Mouse (Mus musculus): Measurements from ENCODE around the gene Gpx7. TPM values are rescaled to one million over a fixed set of nuclear protein-coding genes. Genes with fewer than 3 reads are reported as not detected.
A peak's percentile ranks its signal among the peaks of the same experiment; 100 is the strongest.

The Gpx7 gene
- polyA plus RNA-seq, 1 experiment from 2014 or later = 51.7 TPM

GRCm38 (mm10) chr4:108431561-108431936, 24.8 kb upstream of the Gpx7 start:
- ATAC-seq (ENCODE audit: insufficient read depth, low FRiP score, low TSS enrichment) = no peak
- Histone ChIP-seq H3K27ac (ENCODE audit: low read depth, low read length) (peak overlapping the region; percentile 75; the same call in 1 of the 2 replicates), H3K4me2 (ENCODE audit: low read depth) (peak overlapping the region; percentile 12; the same call in 1 of the 2 replicates), H3K27me3 (ENCODE audit: control insufficient read depth, insufficient read depth, low read length) (no peaks in the 10 kb centered on the region), H3K9me3 (ENCODE audit: control insufficient read depth, low read length) (no peaks in the 10 kb centered on the region), H3K9ac (ENCODE audit: low read length) (no peak overlapping the region; the same call in 1 of the 2 replicates), H3K36me3 (ENCODE audit: control insufficient read depth, insufficient read depth, low read length) (no peaks in the 10 kb centered on the region), H3K4me1 (ENCODE audit: control insufficient read depth, insufficient read depth, low read length) (peaks cover 31% of the 10 kb centered on the region), H3K4me3 (ENCODE audit: low read depth, low read length) (no peak overlapping the region)
- DNase-seq (ENCODE audit: low spot score) = no peak
- 39% methylated on average over 2 of the region's 2 CpGs for WGBS

- H3K9me3 ChIP-seq (ENCODE audit: control insufficient read depth, low read length) = no peaks in the 10 kb centered on the region
- peak overlapping the region; percentile 12; the same call in 1 of the 2 replicates for H3K4me2 ChIP-seq (ENCODE audit: low read depth)
- H3K9ac ChIP-seq (ENCODE audit: low read length) = peak overlapping the region; percentile 10; the same call in 1 of the 2 replicates
- no peak overlapping the region for H3K4me3 ChIP-seq (ENCODE audit: low read depth, low read length)
- peaks cover 31% of the 10 kb centered on the region for H3K4me1 ChIP-seq (ENCODE audit: control insufficient read depth, insufficient read depth, low read length)
- H3K27ac ChIP-seq (ENCODE audit: low read depth, low read length) = peak overlapping the region; percentile 75; the same call in 1 of the 2 replicates
- ATAC-seq (ENCODE audit: insufficient read depth, low FRiP score, low TSS enrichment) = peak; percentile 93
- H3K27me3 ChIP-seq (ENCODE audit: control insufficient read depth, insufficient read depth, low read length) = no peaks in the 10 kb centered on the region
- DNase-seq (ENCODE audit: low spot score) = peak; percentile 77
- 23% methylated on average over 4 of the region's 4 CpGs for WGBS
- H3K36me3 ChIP-seq (ENCODE audit: control insufficient read depth, insufficient read depth, low read length) = no peaks in the 10 kb centered on the region
Measured at GRCm38 (mm10) chr4:108430656-108431560, 24.1 kb upstream of the Gpx7 start.

GRCm38 (mm10) chr4:108428341-108428721, 21.6 kb upstream of the Gpx7 start:
- no peaks in the 10 kb centered on the region for H3K36me3 ChIP-seq (ENCODE audit: control insufficient read depth, insufficient read depth, low read length)
- 91% methylated on average over 6 of the region's 6 CpGs for WGBS
- ATAC-seq (ENCODE audit: insufficient read depth, low FRiP score, low TSS enrichment) = no peak

GRCm38 (mm10) chr4:108427719-108428340, 21.1 kb upstream of the Gpx7 start:
- H3K4me3 ChIP-seq (ENCODE audit: low read depth, low read length) = no peak overlapping the region
- H3K27ac ChIP-seq (ENCODE audit: low read depth, low read length) = no peak overlapping the region
- no peaks in the 10 kb centered on the region for H3K36me3 ChIP-seq (ENCODE audit: control insufficient read depth, insufficient read depth, low read length)
- DNase-seq (ENCODE audit: low spot score) (no peak), ATAC-seq (ENCODE audit: insufficient read depth, low FRiP score, low TSS enrichment) (no peak)
- H3K4me2 ChIP-seq (ENCODE audit: low read depth) = no peak overlapping the region
- H3K27me3 ChIP-seq (ENCODE audit: control insufficient read depth, insufficient read depth, low read length) = no peaks in the 10 kb centered on the region
- no peaks in the 10 kb centered on the region for H3K9me3 ChIP-seq (ENCODE audit: control insufficient read depth, low read length)
- H3K9ac ChIP-seq (ENCODE audit: low read length) = no peak overlapping the region
- H3K4me1 ChIP-seq (ENCODE audit: control insufficient read depth, insufficient read depth, low read length) = peaks cover 20% of the 10 kb centered on the region
- WGBS = 85% methylated on average over 11 of the region's 11 CpGs

More at GRCm38 (mm10) chr4:108428341-108428721, 21.6 kb upstream of the Gpx7 start:
- Histone ChIP-seq H3K9me3 (ENCODE audit: control insufficient read depth, low read length) (no peaks in the 10 kb centered on the region), H3K9ac (ENCODE audit: low read length) (no peak overlapping the region), H3K4me2 (ENCODE audit: low read depth) (no peak overlapping the region), H3K27ac (ENCODE audit: low read depth, low read length) (no peak overlapping the region), H3K27me3 (ENCODE audit: control insufficient read depth, insufficient read depth, low read length) (no peaks in the 10 kb centered on the region), H3K4me3 (ENCODE audit: low read depth, low read length) (no peak overlapping the region), H3K4me1 (ENCODE audit: control insufficient read depth, insufficient read depth, low read length) (peaks cover 25% of the 10 kb centered on the region)
- DNase-seq (ENCODE audit: low spot score) = no peak

GRCm38 (mm10) chr4:108424587-108424986, 17.8 kb upstream of the Gpx7 start:
- ATAC-seq (ENCODE audit: insufficient read depth, low FRiP score, low TSS enrichment) = no peak
- Histone ChIP-seq H3K27me3 (ENCODE audit: control insufficient read depth, insufficient read depth, low read length) (no peaks in the 10 kb centered on the region), H3K27ac (ENCODE audit: low read depth, low read length) (no peak overlapping the region), H3K4me1 (ENCODE audit: control insufficient read depth, insufficient read depth, low read length) (no peaks in the 10 kb centered on the region), H3K36me3 (ENCODE audit: control insufficient read depth, insufficient read depth, low read length) (no peaks in the 10 kb centered on the region), H3K9ac (ENCODE audit: low read length) (no peak overlapping the region), H3K4me3 (ENCODE audit: low read depth, low read length) (no peak overlapping the region), H3K9me3 (ENCODE audit: control insufficient read depth, low read length) (no peaks in the 10 kb centered on the region), H3K4me2 (ENCODE audit: low read depth) (no peak overlapping the region)
- WGBS = 88% methylated on average over 2 of the region's 2 CpGs
- DNase-seq (ENCODE audit: low spot score) = no peak

GRCm38 (mm10) chr4:108407621-108408020, 860 bp upstream of the Gpx7 start:
- Histone ChIP-seq H3K4me2 (ENCODE audit: low read depth) (no peak overlapping the region), H3K36me3 (ENCODE audit: control insufficient read depth, insufficient read depth, low read length) (no peaks in the 10 kb centered on the region), H3K4me1 (ENCODE audit: control insufficient read depth, insufficient read depth, low read length) (peaks cover 8% of the 10 kb centered on the region), H3K9me3 (ENCODE audit: control insufficient read depth, low read length) (no peaks in the 10 kb centered on the region), H3K9ac (ENCODE audit: low read length) (no peak overlapping the region), H3K4me3 (ENCODE audit: low read depth, low read length) (no peak overlapping the region), H3K27ac (ENCODE audit: low read depth, low read length) (no peak overlapping the region), H3K27me3 (ENCODE audit: control insufficient read depth, insufficient read depth, low read length) (no peaks in the 10 kb centered on the region)
- WGBS = 32% methylated on average over 8 of the region's 8 CpGs
- DNase-seq (ENCODE audit: low spot score) (no peak), ATAC-seq (ENCODE audit: insufficient read depth, low FRiP score, low TSS enrichment) (no peak)

- peak; percentile 70 for DNase-seq (ENCODE audit: low spot score)
- no peaks in the 10 kb centered on the region for H3K27me3 ChIP-seq (ENCODE audit: control insufficient read depth, insufficient read depth, low read length)
- peak; percentile 65 for ATAC-seq (ENCODE audit: insufficient read depth, low FRiP score, low TSS enrichment)
- no peaks in the 10 kb centered on the region for H3K36me3 ChIP-seq (ENCODE audit: control insufficient read depth, insufficient read depth, low read length)
- H3K4me1 ChIP-seq (ENCODE audit: control insufficient read depth, insufficient read depth, low read length) = peaks cover 8% of the 10 kb centered on the region
- H3K4me2 ChIP-seq (ENCODE audit: low read depth) = peak overlapping the region; percentile 67
- no peak overlapping the region for H3K27ac ChIP-seq (ENCODE audit: low read depth, low read length)
- peak overlapping the region; percentile 73 for H3K9ac ChIP-seq (ENCODE audit: low read length)
- peak overlapping the region; percentile 37 for H3K4me3 ChIP-seq (ENCODE audit: low read depth, low read length)
- H3K9me3 ChIP-seq (ENCODE audit: control insufficient read depth, low read length) = no peaks in the 10 kb centered on the region
- WGBS = 2% methylated on average over 52 of the region's 52 CpGs
Measured at GRCm38 (mm10) chr4:108406138-108406860, 462 bp downstream of the Gpx7 start.

GRCm38 (mm10) chr4:108405766-108406137, 1.0 kb downstream of the Gpx7 start:
- H3K27me3 ChIP-seq (ENCODE audit: control insufficient read depth, insufficient read depth, low read length) = no peaks in the 10 kb centered on the region
- peak overlapping the region; percentile 37; the same call in 1 of the 2 replicates for H3K4me3 ChIP-seq (ENCODE audit: low read depth, low read length)
- no peaks in the 10 kb centered on the region for H3K36me3 ChIP-seq (ENCODE audit: control insufficient read depth, insufficient read depth, low read length)
- H3K4me1 ChIP-seq (ENCODE audit: control insufficient read depth, insufficient read depth, low read length) = peaks cover 8% of the 10 kb centered on the region
- H3K4me2 ChIP-seq (ENCODE audit: low read depth) = peak overlapping the region; percentile 67
- no peak overlapping the region for H3K27ac ChIP-seq (ENCODE audit: low read depth, low read length)
- no peak for ATAC-seq (ENCODE audit: insufficient read depth, low FRiP score, low TSS enrichment)
- H3K9me3 ChIP-seq (ENCODE audit: control insufficient read depth, low read length) = no peaks in the 10 kb centered on the region
- H3K9ac ChIP-seq (ENCODE audit: low read length) = peak overlapping the region; percentile 73
- WGBS = 65% methylated on average over 3 of the region's 3 CpGs
- no peak for DNase-seq (ENCODE audit: low spot score)

All from neural tube, embryonic 11.5 days (tissue).